Mouse (Mus musculus) liver, adult 2 months (tissue): ENCODE measurements around the gene Mtmr6. TPM values are rescaled to one million over a fixed set of nuclear protein-coding genes. Genes with fewer than 3 reads are reported as not detected.

Experiments
- DNase-seq: peaks from one replicate; pipeline ENCODE4 v3.0.0-alpha.2; 2011; ENCODE audit warnings: low read depth, low spot score; ENCODE audit errors: extremely low read depth
- H3K27ac ChIP-seq: fragments of 200-500 bp; replicated peaks from 2 replicates; pipeline ENCODE4 v1.5.1; 2012; ENCODE audit warnings: low read depth, mild to moderate bottlenecking, control low read depth, inconsistent platforms, low read length; ENCODE audit not compliant: insufficient read depth
- H3K27me3 ChIP-seq: fragments of 200-500 bp; 2 replicates; pipeline ENCODE4 v1.6.1; 2012; ENCODE audit warnings: mild to moderate bottlenecking, moderate library complexity, low read length, inconsistent platforms; ENCODE audit not compliant: control insufficient read depth, insufficient read depth
- H3K36me3 ChIP-seq: fragments of 200-500 bp; 2 replicates; pipeline ENCODE4 v1.6.1; 2012; ENCODE audit warnings: low read length, inconsistent platforms; ENCODE audit not compliant: control insufficient read depth, insufficient read depth
- H3K4me1 ChIP-seq: fragments of 200-500 bp; 2 replicates; pipeline ENCODE4 v1.6.1; 2011; ENCODE audit warnings: low read length; ENCODE audit not compliant: control insufficient read depth, insufficient read depth
- H3K4me3 ChIP-seq: fragments of 200-500 bp; 2 replicates; pipeline ENCODE4 v1.5.1; 2011; ENCODE audit warnings: low read depth, mild to moderate bottlenecking, control low read depth, low read length, moderate library complexity; ENCODE audit not compliant: insufficient read depth
- H3K79me2 ChIP-seq: fragments of 200-500 bp; 2 replicates; pipeline ENCODE4 v1.6.1; 2012; ENCODE audit warnings: inconsistent platforms, mild to moderate bottlenecking, low read length, moderate library complexity; ENCODE audit not compliant: control insufficient read depth, insufficient read depth
- H3K9ac ChIP-seq: fragments of 200-500 bp; 2 replicates; pipeline ENCODE4 v1.6.1; 2012; ENCODE audit warnings: low read depth, mild to moderate bottlenecking, control low read depth, inconsistent platforms, low read length
- CTCF ChIP-seq: fragments of 200-500 bp; IDR thresholded peaks from 2 replicates; pipeline ENCODE4 v1.5.1; 2011; ENCODE audit warnings: low read depth, low read length, control low read depth
- POLR2A ChIP-seq: fragments of 200-500 bp; IDR thresholded peaks from 2 replicates; pipeline ENCODE4 v1.6.1; 2011; ENCODE audit warnings: low read length, control low read depth; ENCODE audit not compliant: insufficient read depth; ENCODE audit errors: extremely low read depth
- WGBS: fragments of 180-500 bp; shearing (Covaris S2); methylation state at CpG from one replicate; pipeline ENCODE4 v1.1.7; 2018; 5-methylcytosine and 5-hydroxymethylcytosine counted together
- polyA plus RNA-seq: library from polyadenylated mRNA; depleted of rRNA; stranded (reverse); fragments of >200 nt; gene quantifications from 2 replicates; pipeline ENCODE4 v1.2.3, GENCODE M21; 2012
- total RNA-seq: library from RNA; depleted of rRNA; stranded (reverse); fragments of >200 nt; gene quantifications from 2 replicates; pipeline ENCODE4 v1.2.3, GENCODE M21; 2014

The Mtmr6 gene
- total and polyA plus RNA-seq, 2 experiments, result 5.9 to 22.7 TPM

- no peak for DNase-seq
- peaks cover 13% of the 10 kb centered on the region; the same call in 1 of the 2 replicates for H3K79me2 ChIP-seq
- peaks cover 8% of the 10 kb centered on the region for H3K4me1 ChIP-seq
- H3K27ac ChIP-seq, result peak overlapping the region; percentile 46; the same call in 1 of the 2 replicates
- no peak for TF ChIP-seq CTCF
- no peak for TF ChIP-seq POLR2A
- H3K4me3 ChIP-seq, result peak overlapping the region; percentile 97
- no peaks in the 10 kb centered on the region for H3K36me3 ChIP-seq
- under 1% methylated on average over 39 of the region's 39 CpGs for WGBS
- H3K27me3 ChIP-seq, result no peaks in the 10 kb centered on the region
- H3K9ac ChIP-seq, result peak overlapping the region; percentile 98
These were observed 14.1 kb upstream of the Mtmr6 start for GRCm38 (mm10) chr14:60250879-60251278.

- Histone ChIP-seq H3K9ac (peak within 1 kb of the TSS; percentile 98), H3K36me3 (no peaks in the 10 kb centered on the region), H3K4me1 (peaks cover 8% of the 10 kb centered on the region), H3K4me3 (peak within 1 kb of the TSS; percentile 97), H3K27me3 (no peaks in the 10 kb centered on the region), H3K79me2 (peaks cover 13% of the 10 kb centered on the region; the same call in 1 of the 2 replicates), H3K27ac (peak within 1 kb of the TSS; percentile 72)
- peak; percentile 97 for DNase-seq
- no peak for TF ChIP-seq CTCF
- TF ChIP-seq POLR2A, result peak; percentile 62
- under 1% methylated on average over 62 of the region's 62 CpGs for WGBS
These were observed 13.6 kb upstream of the Mtmr6 start, which contains the start of the genes Nupl1 and Gm49336 for GRCm38 (mm10) chr14:60251281-60252003. Gene Nupl1, minus strand, starts transcription at chr14:60251431. Gene Gm49336, minus strand, starts transcription at chr14:60251507.

GRCm38 (mm10) chr14:60252004-60253000 lies 12.7 kb upstream of the Mtmr6 start:
- peak overlapping the region; percentile 72 for H3K27ac ChIP-seq
- WGBS, result 4% methylated on average over 15 of the region's 15 CpGs
- H3K4me1 ChIP-seq, result peaks cover 8% of the 10 kb centered on the region
- no peaks in the 10 kb centered on the region for H3K27me3 ChIP-seq
- H3K9ac ChIP-seq, result peak overlapping the region; percentile 80
- DNase-seq, result peak; percentile 38
- H3K79me2 ChIP-seq, result peaks cover 13% of the 10 kb centered on the region; the same call in 1 of the 2 replicates
- peak overlapping the region; percentile 69 for H3K4me3 ChIP-seq
- no peaks in the 10 kb centered on the region for H3K36me3 ChIP-seq
- no peak for TF ChIP-seq CTCF
- TF ChIP-seq POLR2A, result no peak

- Histone ChIP-seq H3K27ac (no peak overlapping the region), H3K79me2 (peaks cover 13% of the 10 kb centered on the region; the same call in 1 of the 2 replicates), H3K4me1 (peaks cover 8% of the 10 kb centered on the region), H3K4me3 (no peak overlapping the region), H3K9ac (no peak overlapping the region), H3K36me3 (no peaks in the 10 kb centered on the region), H3K27me3 (no peaks in the 10 kb centered on the region)
- TF ChIP-seq POLR2A, result no peak
- TF ChIP-seq CTCF, result no peak
- WGBS, result 90% methylated on average over 3 of the region's 3 CpGs
- DNase-seq, result no peak
These were observed 11.6 kb upstream of the Mtmr6 start for GRCm38 (mm10) chr14:60253466-60253865.

GRCm38 (mm10) chr14:60254774-60255173 lies 10.3 kb upstream of the Mtmr6 start:
- TF ChIP-seq CTCF, result no peak
- no peak for TF ChIP-seq POLR2A

More at GRCm38 (mm10) chr14:60254774-60255173, 10.3 kb upstream of the Mtmr6 start:
- Histone ChIP-seq H3K79me2 (peaks cover 6% of the 10 kb centered on the region; the same call in 1 of the 2 replicates), H3K9ac (no peak overlapping the region), H3K4me3 (no peak overlapping the region), H3K36me3 (no peaks in the 10 kb centered on the region), H3K27me3 (no peaks in the 10 kb centered on the region), H3K27ac (no peak overlapping the region), H3K4me1 (peaks cover 7% of the 10 kb centered on the region)
- no peak for DNase-seq
